Mouse (Mus musculus) embryonic facial prominence, embryonic 12.5 days (tissue): ENCODE results near the gene Olfr160. TPM values are rescaled to one million over a fixed set of nuclear protein-coding genes. Genes with fewer than 3 reads are reported as not detected.
A peak's percentile ranks its signal among the peaks of the same experiment; 100 is the strongest.

Source experiments
- ATAC-seq: fragments of 200-750 bp; cut with Nextera tagmentation; 2 replicates; pipeline ENCODE4 v1.8.0; 2017; ENCODE audit not compliant: insufficient number of reproducible peaks, insufficient read depth, low FRiP score, low TSS enrichment
- H3K27ac ChIP-seq: fragments of 300-500 bp; sonication (generic); 2 replicates; pipeline ENCODE4 v1.5.1; 2016; ENCODE audit warnings: mild to moderate bottlenecking
- H3K27me3 ChIP-seq: fragments of 300-500 bp; sonication (generic); 2 replicates; pipeline ENCODE4 v1.6.1; 2016; ENCODE audit warnings: mild to moderate bottlenecking, moderate library complexity
- H3K36me3 ChIP-seq: fragments of 300-500 bp; sonication (generic); 2 replicates; pipeline ENCODE4 v1.6.1; 2016; ENCODE audit warnings: mild to moderate bottlenecking
- H3K4me1 ChIP-seq: fragments of 300-500 bp; sonication (generic); 2 replicates; pipeline ENCODE4 v1.6.1; 2016
- H3K4me2 ChIP-seq: fragments of 300-500 bp; sonication (generic); replicated peaks from 2 replicates; pipeline ENCODE4 v1.6.1; 2016; ENCODE audit warnings: mild to moderate bottlenecking, moderate library complexity
- H3K4me3 ChIP-seq: fragments of 300-500 bp; sonication (generic); 2 replicates; pipeline ENCODE4 v1.5.1; 2016; ENCODE audit warnings: mild to moderate bottlenecking
- H3K9ac ChIP-seq: fragments of 300-500 bp; sonication (generic); 2 replicates; pipeline ENCODE4 v1.6.1; 2016; ENCODE audit warnings: mild to moderate bottlenecking, moderate library complexity
- H3K9me3 ChIP-seq: fragments of 300-500 bp; sonication (generic); 2 replicates; pipeline ENCODE4 v1.6.1; 2016; ENCODE audit warnings: mild to moderate bottlenecking, moderate library complexity
- WGBS: fragments of 180-500 bp; shearing (Covaris S2); methylation state at CpG from one replicate; pipeline ENCODE4 v1.1.7; 2016; 5-methylcytosine and 5-hydroxymethylcytosine counted together
- polyA plus RNA-seq: library from polyadenylated mRNA; unstranded; fragments of >200 nt; fragmentation: Nextera tagmentation; extraction: Ambion mirVana; gene quantifications from 2 replicates; pipeline ENCODE4 v1.2.1, GENCODE M21; 2016

Gene Olfr160
- polyA plus RNA-seq, 1 experiment from 2014 or later: not detected

GRCm38 (mm10) chr9:37675287-37675686 is 40.8 kb downstream of the Olfr160 start:
- H3K27me3 ChIP-seq: no peaks in the 10 kb centered on the region
- whole genome bisulfite sequencing: 80% methylated on average over 4 of the region's 4 CpGs
- no peak for ATAC-seq

GRCm38 (mm10) chr9:37670261-37670660 is 45.8 kb downstream of the Olfr160 start:
- no peak for ATAC-seq
- WGBS: 94% methylated on average over 3 of the region's 3 CpGs
- Histone ChIP-seq H3K27ac (no peak overlapping the region; the same call in 1 of the 2 replicates), H3K4me1 (no peaks in the 10 kb centered on the region), H3K9ac (no peak overlapping the region), H3K27me3 (no peaks in the 10 kb centered on the region), H3K4me3 (no peak overlapping the region), H3K4me2 (no peak overlapping the region), H3K9me3 (no peaks in the 10 kb centered on the region), H3K36me3 (no peaks in the 10 kb centered on the region)

More at GRCm38 (mm10) chr9:37675287-37675686, 40.8 kb downstream of the Olfr160 start:
- H3K4me2 ChIP-seq: no peak overlapping the region
- H3K9me3 ChIP-seq: no peaks in the 10 kb centered on the region
- no peak overlapping the region for H3K9ac ChIP-seq
- no peak overlapping the region for H3K4me3 ChIP-seq
- no peaks in the 10 kb centered on the region for H3K36me3 ChIP-seq
- no peaks in the 10 kb centered on the region for H3K4me1 ChIP-seq
- no peak overlapping the region for H3K27ac ChIP-seq

GRCm38 (mm10) chr9:37669678-37670077 is 46.4 kb downstream of the Olfr160 start:
- no peaks in the 10 kb centered on the region for H3K36me3 ChIP-seq
- H3K27me3 ChIP-seq: no peaks in the 10 kb centered on the region
- H3K4me3 ChIP-seq: no peak overlapping the region
- no peak for ATAC-seq
- WGBS: 55% methylated on average over 4 of the region's 4 CpGs
- H3K9me3 ChIP-seq: no peaks in the 10 kb centered on the region
- 0 out of 2 replicates have a peak overlapping the region, but pooled peaks have one; percentile 11 for H3K27ac ChIP-seq
- H3K4me2 ChIP-seq: no peak overlapping the region
- H3K4me1 ChIP-seq: no peaks in the 10 kb centered on the region
- no peak overlapping the region for H3K9ac ChIP-seq

- H3K27me3 ChIP-seq: no peaks in the 10 kb centered on the region
- no peak for ATAC-seq
- H3K36me3 ChIP-seq: no peaks in the 10 kb centered on the region
- H3K4me3 ChIP-seq: no peak within 1 kb of the TSS
- H3K4me1 ChIP-seq: no peaks in the 10 kb centered on the region
- H3K9ac ChIP-seq: no peak within 1 kb of the TSS
- 57% methylated on average over 6 of the region's 6 CpGs for WGBS
- no peaks in the 10 kb centered on the region for H3K9me3 ChIP-seq
- peak within 1 kb of the TSS; percentile 11; the same call in 1 of the 2 replicates for H3K27ac ChIP-seq
- no peak within 1 kb of the TSS for H3K4me2 ChIP-seq
These were observed 46.9 kb downstream of the Olfr160 start, which contains the start of gene Panx3 for GRCm38 (mm10) chr9:37669115-37669514. TSS of gene Panx3 (minus strand) at chr9:37669235.

- ATAC-seq: no peak
- Histone ChIP-seq H3K9me3 (no peaks in the 10 kb centered on the region), H3K27ac (no peak overlapping the region), H3K4me1 (no peaks in the 10 kb centered on the region), H3K9ac (no peak overlapping the region), H3K36me3 (no peaks in the 10 kb centered on the region), H3K27me3 (no peaks in the 10 kb centered on the region), H3K4me2 (no peak overlapping the region), H3K4me3 (no peak overlapping the region)
- WGBS: 81% methylated on average over 7 of the region's 7 CpGs
These were observed 50.0 kb downstream of the Olfr160 start for GRCm38 (mm10) chr9:37666045-37666444.

GRCm38 (mm10) chr9:37664604-37665003 is 51.4 kb downstream of the Olfr160 start:
- 71% methylated on average over 2 of the region's 2 CpGs for WGBS
- H3K36me3 ChIP-seq: no peaks in the 10 kb centered on the region
- no peak overlapping the region for H3K27ac ChIP-seq
- H3K4me3 ChIP-seq: no peak overlapping the region
- no peak overlapping the region for H3K4me2 ChIP-seq
- H3K9ac ChIP-seq: no peak overlapping the region
- ATAC-seq: no peak
- no peaks in the 10 kb centered on the region for H3K27me3 ChIP-seq
- no peaks in the 10 kb centered on the region for H3K9me3 ChIP-seq
- H3K4me1 ChIP-seq: no peaks in the 10 kb centered on the region

GRCm38 (mm10) chr9:37663210-37663609 is 52.8 kb downstream of the Olfr160 start:
- no peaks in the 10 kb centered on the region for H3K4me1 ChIP-seq
- 79% methylated on average over 1 of the region's 1 CpGs for WGBS
- no peak for ATAC-seq

GRCm38 (mm10) chr9:37659413-37659812 is 56.6 kb downstream of the Olfr160 start:
- Histone ChIP-seq H3K4me2 (no peak overlapping the region), H3K36me3 (peaks cover under 1% of the 10 kb centered on the region), H3K9ac (no peak overlapping the region), H3K4me3 (no peak overlapping the region), H3K27ac (no peak overlapping the region), H3K4me1 (peaks cover 7% of the 10 kb centered on the region), H3K27me3 (no peaks in the 10 kb centered on the region), H3K9me3 (no peaks in the 10 kb centered on the region)
- ATAC-seq: no peak
- WGBS: 87% methylated on average over 6 of the region's 6 CpGs

More at GRCm38 (mm10) chr9:37663210-37663609, 52.8 kb downstream of the Olfr160 start:
- H3K9ac ChIP-seq: no peak overlapping the region
- H3K27me3 ChIP-seq: no peaks in the 10 kb centered on the region
- no peaks in the 10 kb centered on the region for H3K9me3 ChIP-seq
- H3K27ac ChIP-seq: no peak overlapping the region
- no peak overlapping the region for H3K4me2 ChIP-seq
- no peaks in the 10 kb centered on the region for H3K36me3 ChIP-seq
- no peak overlapping the region for H3K4me3 ChIP-seq

Other genes starting within 250 kb of the Olfr160 start
- 43.1 and 44.7 TPM in 2 replicates for gene Msantd2, start 226.9 kb downstream of the Olfr160 start, polyA plus RNA-seq
- gene Esam, start 188.2 kb downstream of the Olfr160 start, polyA plus RNA-seq: 34.0 and 38.3 TPM in 2 replicates
- gene Vsig2, start 177.0 kb downstream of the Olfr160 start, polyA plus RNA-seq: 1.0 and 1.1 TPM in 2 replicates
- gene Nrgn, start 163.3 kb downstream of the Olfr160 start, polyA plus RNA-seq: 6.7 and 6.9 TPM in 2 replicates
- 7.3 and 7.8 TPM in 2 replicates for gene Siae, start 160.6 kb downstream of the Olfr160 start, polyA plus RNA-seq
- gene Spa17, start 102.5 kb downstream of the Olfr160 start, polyA plus RNA-seq: 8.3 and 10.0 TPM in 2 replicates
- 154 and 157 TPM in 2 replicates for gene Tbrg1, start 58.9 kb downstream of the Olfr160 start, polyA plus RNA-seq
- gene Panx3, start 47.0 kb downstream of the Olfr160 start, polyA plus RNA-seq: 2.4 and 2.6 TPM in 2 replicates
- not detected in 2 replicates for gene Olfr874, start 28.9 kb upstream of the Olfr160 start, polyA plus RNA-seq
- not detected in 2 replicates for gene Olfr875, start 55.6 kb upstream of the Olfr160 start, polyA plus RNA-seq
- not detected in 2 replicates for gene Olfr876, start 86.8 kb upstream of the Olfr160 start, polyA plus RNA-seq
- gene Olfr877, start 138.0 kb upstream of the Olfr160 start, polyA plus RNA-seq: not detected in 2 replicates
- not detected in 2 replicates for gene Olfr145, start 180.5 kb upstream of the Olfr160 start, polyA plus RNA-seq
- not detected in 2 replicates for gene Olfr878, start 201.6 kb upstream of the Olfr160 start, polyA plus RNA-seq